Mouse (Mus musculus) megakaryocyte-erythroid progenitor cell, adult 5-6 weeks (primary cell): ENCODE data around the gene Myt1l. TPM values are rescaled to one million over a fixed set of nuclear protein-coding genes. Genes with fewer than 3 reads are reported as not detected.

Source experiments
- ATAC-seq: replicated peaks from 2 replicates; pipeline ENCODE4 v1.8.0; 2016; ENCODE audit warnings: mild to moderate bottlenecking, inconsistent platforms; ENCODE audit not compliant: severe bottlenecking, poor library complexity, low FRiP score, low TSS enrichment
- total RNA-seq, 2 experiments: library from RNA; stranded (forward) in 1 of 2; stranded (reverse) in 1 of 2; fragments of 200-1000, 215-1000 nt in 1 of 2; fragments of >200 nt in 1 of 2; fragmentation: Nextera tagmentation in 1 of 2; gene quantifications; 2 replicates each; pipeline ENCODE4 v1.2.3; 2014 to 2017

The Myt1l gene
- total RNA-seq, 2 experiments from 2014 or later = 0.89 TPM; not detected in 1

- ATAC-seq = no peak
Measured at GRCm38 (mm10) chr12:29556901-29557300, 28.7 kb downstream of the Myt1l start.

GRCm38 (mm10) chr12:29559769-29560168, 31.6 kb downstream of the Myt1l start:
- ATAC-seq = no peak

- ATAC-seq = no peak
Measured at GRCm38 (mm10) chr12:29561222-29561621, 33.0 kb downstream of the Myt1l start.

- ATAC-seq = no peak
Measured at GRCm38 (mm10) chr12:29569311-29569710, 41.1 kb downstream of the Myt1l start.

- no peak for ATAC-seq
Measured at GRCm38 (mm10) chr12:29570351-29570750, 42.2 kb downstream of the Myt1l start.

- no peak for ATAC-seq
Measured at GRCm38 (mm10) chr12:29571613-29572012, 43.4 kb downstream of the Myt1l start.

GRCm38 (mm10) chr12:29593787-29594186, 65.6 kb downstream of the Myt1l start:
- ATAC-seq = no peak

GRCm38 (mm10) chr12:29599916-29600315, 71.7 kb downstream of the Myt1l start:
- no peak for ATAC-seq

- no peak for ATAC-seq
Measured at GRCm38 (mm10) chr12:29601223-29601622, 73.0 kb downstream of the Myt1l start.

- ATAC-seq = no peak
Measured at GRCm38 (mm10) chr12:29604659-29605058, 76.5 kb downstream of the Myt1l start.

- ATAC-seq = no peak
Measured at GRCm38 (mm10) chr12:29605124-29605523, 76.9 kb downstream of the Myt1l start.

GRCm38 (mm10) chr12:29606221-29606620, 78.0 kb downstream of the Myt1l start:
- no peak for ATAC-seq

GRCm38 (mm10) chr12:29617746-29618145, 89.6 kb downstream of the Myt1l start:
- no peak for ATAC-seq

- no peak for ATAC-seq
Measured at GRCm38 (mm10) chr12:29621530-29621929, 93.3 kb downstream of the Myt1l start.

GRCm38 (mm10) chr12:29627956-29628750, 100.0 kb downstream of the Myt1l start:
- ATAC-seq = no peak

GRCm38 (mm10) chr12:29629875-29630538, 101.8 kb downstream of the Myt1l start:
- ATAC-seq = no peak

GRCm38 (mm10) chr12:29634509-29634908, 106.3 kb downstream of the Myt1l start:
- no peak for ATAC-seq

- no peak for ATAC-seq
Measured at GRCm38 (mm10) chr12:29639543-29640196, 111.5 kb downstream of the Myt1l start.

GRCm38 (mm10) chr12:29640201-29640600, 112.0 kb downstream of the Myt1l start:
- no peak for ATAC-seq

GRCm38 (mm10) chr12:29642915-29643314, 114.7 kb downstream of the Myt1l start:
- no peak for ATAC-seq
